Mouse (Mus musculus) mammary gland, adult 2 months (tissue): ENCODE results near the gene Fam124a. TPM values are rescaled to one million over a fixed set of nuclear protein-coding genes. Genes with fewer than 3 reads are reported as not detected.

Source experiments
- polyA plus RNA-seq: library from polyadenylated mRNA; depleted of rRNA; stranded (reverse); fragments of >200 nt; gene quantifications from 2 replicates; pipeline ENCODE4 v1.2.3, GENCODE M21; 2012; ENCODE audit warnings: low replicate concordance; rRNA removed

Fam124a gene
- polyA plus RNA-seq = 10.4 and 11.3 TPM in 2 replicates

GRCm38 (mm10) chr14:62555309-62555829, at the start of gene Fam124a:
Gene Fam124a, plus strand, starts transcription at chr14:62555737.

DNA sequence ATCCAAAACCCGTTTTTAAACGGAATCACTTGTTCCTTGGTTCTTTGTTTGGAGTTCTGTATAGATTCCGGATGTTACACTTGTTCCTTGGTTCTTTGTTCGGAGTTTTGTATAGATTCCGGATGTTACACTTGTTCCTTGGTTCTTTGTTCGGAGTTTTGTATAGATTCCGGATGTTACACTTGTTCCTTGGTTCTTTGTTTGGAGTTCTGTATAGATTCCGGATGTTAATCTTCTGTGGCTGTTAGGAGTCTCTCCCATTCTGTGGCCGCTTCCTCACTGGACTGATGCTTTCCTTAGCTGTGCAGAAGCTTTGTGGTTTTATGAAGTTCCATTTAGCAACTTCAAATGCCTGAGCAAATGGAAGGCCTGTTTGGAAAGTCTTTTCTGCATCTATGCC, 11.3 kb downstream of the Fam124a start, which contains the start of gene Gm4131:
Gene Gm4131, minus strand, starts transcription at position 101 of the 400 bp plus-strand sequence.

Other genes with a start within 250 kb of the Fam124a start
- not detected in 2 replicates for gene Gucy1b2, start 99.4 kb upstream of the Fam124a start, polyA plus RNA-seq
- gene Gm4131, start 11.2 kb downstream of the Fam124a start, polyA plus RNA-seq = not detected in 2 replicates
- not detected in 2 replicates for gene Serpine3, start 107.9 kb downstream of the Fam124a start, polyA plus RNA-seq
- gene Ints6, start 205.4 kb downstream of the Fam124a start, polyA plus RNA-seq = 3.4 and 10.2 TPM in 2 replicates